Mouse (Mus musculus) urinary bladder, postnatal 25 days (tissue): ENCODE measurements at regions not wholly inside any gene's neighbourhood (a gene's known extent, or its start where the extent isn't known, plus 50 kb on each side); places are given as distances from the start of the nearest gene placed in this dataset.

Experiments
- DNase-seq: peaks from one replicate; pipeline ENCODE4 v3.0.0; 2022; ENCODE audit warnings: low spot score

DNA sequence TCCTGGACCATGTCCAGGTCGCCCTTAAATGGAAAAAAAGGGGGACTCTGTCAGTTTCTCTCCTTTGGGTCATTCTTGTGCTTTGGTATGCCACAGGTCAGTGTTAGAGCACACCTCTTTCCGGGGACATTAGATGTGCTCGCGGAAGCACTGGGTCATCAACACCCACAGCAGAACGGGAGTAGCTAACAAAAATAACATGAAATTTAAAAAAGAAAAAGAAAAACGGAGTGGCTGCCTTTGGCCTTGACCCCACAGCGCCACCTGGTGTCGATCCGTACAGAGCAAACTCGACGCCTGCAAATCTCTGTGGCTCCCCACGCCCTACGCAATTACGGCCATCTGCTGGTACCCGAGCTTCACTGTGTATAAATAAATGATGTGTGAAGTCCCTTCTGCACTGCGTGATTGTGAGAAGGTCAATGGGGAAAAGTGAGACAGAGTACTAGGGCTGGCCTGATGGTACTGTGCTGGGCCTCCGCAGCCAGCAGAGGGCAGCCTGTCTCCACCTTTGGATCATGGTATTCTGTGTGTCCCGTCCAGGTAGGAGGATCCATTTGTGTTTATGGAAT is 99.0 kb upstream of the Slc7a12 start:
- DNase-seq, result peak; percentile 59

DNA sequence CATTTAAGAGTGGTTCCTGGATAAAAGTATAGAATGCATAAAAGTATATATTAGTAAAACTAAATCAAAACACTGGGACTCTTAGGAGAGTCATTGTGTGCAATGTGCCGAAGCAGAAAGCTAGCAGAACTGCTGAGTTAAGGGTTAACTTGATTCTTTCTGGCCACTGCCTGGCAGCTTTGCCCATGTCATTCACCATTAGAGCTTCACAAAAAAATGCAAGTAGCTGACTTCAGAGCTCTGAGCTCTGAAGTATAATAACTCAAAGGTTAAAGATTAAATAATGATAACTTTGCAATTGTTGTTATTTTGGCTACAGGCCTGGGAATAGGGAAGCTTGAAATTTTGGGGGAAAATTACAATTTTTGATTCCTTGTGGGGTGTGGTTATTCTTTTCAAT is 89.8 kb upstream of the Slc7a12 start:
- DNase-seq, result no peak

DNA sequence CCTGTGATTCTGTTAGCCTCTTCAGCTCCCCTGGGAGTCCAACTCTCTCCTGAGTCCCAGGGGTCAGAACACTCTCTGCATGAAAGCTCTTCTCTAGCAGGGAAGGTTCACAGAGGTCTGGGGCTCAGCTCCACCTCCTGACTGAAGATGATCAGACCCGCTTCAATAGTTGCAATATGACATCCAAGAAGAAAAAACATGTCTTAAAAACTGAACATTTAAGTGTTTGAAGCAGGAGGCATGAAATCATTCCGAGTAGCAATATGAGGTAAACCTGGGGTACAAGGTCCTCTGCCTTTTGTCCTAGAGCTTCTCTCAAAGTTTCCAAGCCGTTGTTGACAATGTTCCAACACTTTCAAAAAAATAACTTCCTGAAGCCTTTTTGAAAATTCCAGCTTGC is 81.8 kb upstream of the Slc7a12 start:
- DNase-seq, result no peak

DNA sequence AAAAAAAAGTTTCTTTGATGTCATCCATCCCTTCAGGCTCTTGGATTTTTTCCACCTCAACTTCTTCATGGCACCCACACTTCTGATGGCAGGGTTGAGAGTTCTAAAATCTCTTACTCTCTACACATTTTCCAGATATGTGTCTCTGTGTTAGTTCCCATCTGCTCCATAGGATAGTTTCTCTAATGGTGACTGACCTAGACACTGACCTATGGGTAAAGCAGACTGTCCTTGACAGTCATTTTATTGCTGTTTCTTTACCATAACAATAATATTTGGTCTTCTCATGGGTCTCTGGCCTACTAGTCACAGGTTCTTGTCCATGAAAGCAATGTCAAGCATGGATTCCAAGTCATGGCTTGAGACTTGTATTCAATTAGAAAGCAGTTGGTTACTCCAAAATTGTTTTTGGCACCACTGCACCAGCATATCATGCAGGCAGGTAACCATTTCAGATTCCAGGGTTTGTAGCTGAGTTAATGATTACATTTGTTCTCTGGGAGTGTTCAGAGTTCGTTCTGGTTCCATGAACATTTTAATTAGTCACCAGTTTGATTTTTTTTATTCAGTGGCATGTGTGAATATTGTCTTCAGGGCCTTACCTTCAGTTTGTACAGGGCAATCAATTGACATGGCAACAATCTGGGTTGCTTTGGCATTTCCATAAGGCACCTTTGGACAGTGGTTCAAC is 71.9 kb upstream of the Slc7a12 start:
- DNase-seq, result no peak
